Mouse (Mus musculus) heart, embryonic 12.5 days (tissue): ENCODE results near the gene Gm9040. TPM values are rescaled to one million over a fixed set of nuclear protein-coding genes. Genes with fewer than 3 reads are reported as not detected.
"Not testable (repeated sequence)": the region's sequence is repeated elsewhere in the genome, so short reads cannot be mapped to it uniquely, and the experiment has no call there.

Experiments used
- ATAC-seq: fragments of 200-750 bp; cut with Nextera tagmentation; 2 replicates; pipeline ENCODE4 v1.8.0; 2017; ENCODE audit warnings: moderate TSS enrichment, moderate library complexity; ENCODE audit not compliant: insufficient number of reproducible peaks, low FRiP score
- H3K27ac ChIP-seq: fragments of 300-500 bp; sonication (generic); 2 replicates; pipeline ENCODE4 v1.5.1; 2016; ENCODE audit warnings: mild to moderate bottlenecking, moderate library complexity; ENCODE audit not compliant: poor library complexity, severe bottlenecking
- H3K27me3 ChIP-seq: fragments of 300-500 bp; sonication (generic); replicated peaks from 2 replicates; pipeline ENCODE4 v1.6.1; 2016; ENCODE audit warnings: mild to moderate bottlenecking, moderate library complexity
- H3K36me3 ChIP-seq: fragments of 300-500 bp; sonication (generic); 2 replicates; pipeline ENCODE4 v1.6.1; 2016; ENCODE audit warnings: mild to moderate bottlenecking, moderate library complexity
- H3K4me1 ChIP-seq: fragments of 300-500 bp; sonication (generic); replicated peaks from 2 replicates; pipeline ENCODE4 v1.6.1; 2016; ENCODE audit warnings: mild to moderate bottlenecking
- H3K4me2 ChIP-seq: fragments of 300-500 bp; sonication (generic); 2 replicates; pipeline ENCODE4 v1.6.1; 2016; ENCODE audit warnings: mild to moderate bottlenecking, moderate library complexity
- H3K4me3 ChIP-seq: fragments of 300-500 bp; sonication (generic); 2 replicates; pipeline ENCODE4 v1.5.1; 2016; ENCODE audit warnings: mild to moderate bottlenecking
- H3K9ac ChIP-seq: fragments of 300-500 bp; sonication (generic); 2 replicates; pipeline ENCODE4 v1.6.1; 2016; ENCODE audit warnings: mild to moderate bottlenecking, moderate library complexity
- H3K9me3 ChIP-seq: fragments of 300-500 bp; sonication (generic); replicated peaks from 2 replicates; pipeline ENCODE4 v1.6.1; 2016; ENCODE audit warnings: mild to moderate bottlenecking, moderate library complexity
- WGBS: fragments of 180-500 bp; shearing (Covaris S2); methylation state at CpG from one replicate; pipeline ENCODE4 v1.1.7; 2016; 5-methylcytosine and 5-hydroxymethylcytosine counted together
- polyA plus RNA-seq: library from polyadenylated mRNA; unstranded; fragments of >200 nt; fragmentation: Nextera tagmentation; extraction: Ambion mirVana; gene quantifications from 2 replicates; pipeline ENCODE4 v1.2.1, GENCODE M21; 2016

Gm9040 gene
- polyA plus RNA-seq, 1 experiment from 2014 or later = not detected

GRCm38 (mm10) chr10:118282565-118282964 is 44.2 kb downstream of the Gm9040 start:
- H3K4me3 ChIP-seq, H3K36me3 ChIP-seq, H3K4me2 ChIP-seq, H3K27me3 ChIP-seq, H3K4me1 ChIP-seq, ATAC-seq, H3K9me3 ChIP-seq, H3K27ac ChIP-seq, H3K9ac ChIP-seq: not testable (repeated sequence)
- WGBS = 67% methylated on average over 7 of the region's 7 CpGs

GRCm38 (mm10) chr10:118278069-118278468 is 48.7 kb downstream of the Gm9040 start:
- not testable (repeated sequence) for ATAC-seq, H3K4me1 ChIP-seq, H3K4me2 ChIP-seq, H3K4me3 ChIP-seq, H3K36me3 ChIP-seq, H3K9ac ChIP-seq, H3K9me3 ChIP-seq, H3K27me3 ChIP-seq, H3K27ac ChIP-seq
- no CpG with 5 or more reads among the region's 4 CpGs for WGBS

Other genes with a start within 250 kb of the Gm9040 start
- gene Mdm1, start 185.2 kb downstream of the Gm9040 start, polyA plus RNA-seq = 17.4 and 21.3 TPM in 2 replicates
- gene Il22, start 122.0 kb downstream of the Gm9040 start, polyA plus RNA-seq = not detected in 2 replicates
- gene Gm32717, start 86.2 kb downstream of the Gm9040 start, polyA plus RNA-seq = not detected in 2 replicates
- gene Gm32802, start 68.3 kb downstream of the Gm9040 start, polyA plus RNA-seq = not detected in 2 replicates
- gene Iltifb, start 31.9 kb downstream of the Gm9040 start, polyA plus RNA-seq = not detected in 2 replicates
- not detected in 2 replicates for gene Gm9044, start 5.4 kb upstream of the Gm9040 start, polyA plus RNA-seq
- gene Gm9045, start 10.9 kb upstream of the Gm9040 start, polyA plus RNA-seq = not detected in 2 replicates
- gene Gm9046, start 16.3 kb upstream of the Gm9040 start, polyA plus RNA-seq = not detected in 2 replicates
- gene Gm9048, start 21.7 kb upstream of the Gm9040 start, polyA plus RNA-seq = not detected in 2 replicates
- not detected in 2 replicates for gene Gm9049, start 27.1 kb upstream of the Gm9040 start, polyA plus RNA-seq
- gene Ifng, start 114.1 kb upstream of the Gm9040 start, polyA plus RNA-seq = not detected in 2 replicates